Mouse (Mus musculus) megakaryocyte, embryonic 14.5 days (primary cell): ENCODE results near the gene Krt81.

ENCODE experiments used
- FLI1 ChIP-seq: IDR thresholded peaks from 2 replicates; pipeline ENCODE4 v1.6.1; 2012; ENCODE audit warnings: low read length, inconsistent platforms, mixed read lengths
- GATA1 ChIP-seq: IDR thresholded peaks from 3 replicates; pipeline ENCODE4 v1.6.1; 2012; ENCODE audit warnings: mixed read lengths, low read length, inconsistent platforms, borderline replicate concordance

DNA sequence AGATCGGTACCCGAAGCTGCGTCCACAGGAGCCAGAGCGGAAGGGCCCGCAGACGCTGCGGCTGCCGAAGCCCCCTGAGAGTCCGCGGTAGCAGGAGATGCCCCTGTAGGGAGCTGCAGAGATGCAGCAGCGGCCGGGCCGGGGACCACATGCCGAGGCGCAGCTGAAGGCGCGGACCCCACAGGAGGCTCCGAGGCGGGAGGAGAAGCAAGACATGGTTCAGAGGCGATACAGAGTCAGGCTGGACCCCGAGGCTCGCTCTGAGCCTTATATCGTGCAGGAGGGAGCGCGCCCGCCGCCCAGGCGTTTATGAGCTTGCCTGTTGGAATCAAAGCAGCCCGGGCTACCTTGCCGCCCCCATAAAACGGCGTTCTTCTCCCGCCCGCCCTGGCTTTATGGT, 25.0 kb downstream of the Krt81 start, which contains the start of gene Krt87:
- TF ChIP-seq GATA1 (no peak), FLI1 (no peak)
